Mouse (Mus musculus) fibroblast of lung, adult 2 months (primary cell): ENCODE measurements around the gene Apobec4.

Experiments
- DNase-seq: peaks from one replicate; pipeline ENCODE4 v3.0.0-alpha.2; 2011; ENCODE audit warnings: low read depth

The Apobec4 gene

DNA sequence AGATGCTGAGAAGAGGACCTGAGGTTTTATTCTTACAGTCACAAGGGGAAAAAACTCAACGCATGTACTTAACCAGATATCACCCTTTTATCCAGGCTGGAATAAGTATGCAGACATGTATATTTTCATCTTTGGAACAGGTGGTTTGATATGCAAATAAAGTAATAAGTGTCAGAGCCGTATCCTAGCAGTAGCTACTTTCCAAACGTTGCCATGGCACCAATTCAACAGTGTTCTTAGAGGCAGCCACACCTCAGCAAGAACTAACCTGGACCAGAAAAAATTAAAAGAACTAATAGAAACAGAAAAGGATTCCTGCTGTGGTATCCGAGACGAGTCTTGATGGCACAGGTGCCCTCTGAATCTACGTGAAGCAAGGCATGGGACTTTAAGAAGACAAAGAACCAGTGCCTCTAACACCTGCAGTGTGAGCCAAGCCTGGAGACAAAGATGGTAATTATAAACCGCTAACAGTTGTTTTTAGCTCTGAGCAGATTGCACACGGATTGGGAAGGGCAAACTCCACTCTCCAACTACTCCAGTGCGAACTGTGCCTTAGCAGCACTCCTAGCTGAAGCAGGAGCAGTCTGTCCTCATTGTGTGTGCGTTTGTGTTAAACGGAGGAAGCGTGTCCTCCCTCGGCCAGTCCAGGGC, at the start of gene Apobec4:
TSS of gene Apobec4 (plus strand) at position 240 of the 654 bp plus-strand sequence.
- no peak for DNase-seq

- DNase-seq: no peak
Measured at GRCm38 (mm10) chr1:152701066-152701465, 49.3 kb upstream of the Apobec4 start.

DNA sequence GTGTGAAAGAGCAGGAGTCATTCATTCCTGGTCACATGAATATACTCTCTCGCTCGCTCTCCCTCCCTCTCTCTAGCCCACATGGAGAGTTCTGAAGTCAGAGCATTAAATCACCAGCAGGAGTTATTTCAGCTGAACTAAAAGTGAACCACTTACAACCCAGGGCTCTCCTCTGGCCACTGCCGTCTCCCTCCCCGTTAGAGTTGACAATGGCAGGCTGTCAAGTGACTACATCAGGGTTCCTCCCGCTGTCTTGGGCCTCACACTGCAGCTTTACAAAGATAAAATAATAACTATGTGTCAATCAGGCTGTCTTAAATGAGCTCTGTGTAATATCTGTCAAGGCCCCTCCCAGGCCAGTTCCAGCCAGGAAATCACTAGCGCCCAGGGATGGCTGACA, 47.4 kb upstream of the Apobec4 start:
- DNase-seq: no peak

DNA sequence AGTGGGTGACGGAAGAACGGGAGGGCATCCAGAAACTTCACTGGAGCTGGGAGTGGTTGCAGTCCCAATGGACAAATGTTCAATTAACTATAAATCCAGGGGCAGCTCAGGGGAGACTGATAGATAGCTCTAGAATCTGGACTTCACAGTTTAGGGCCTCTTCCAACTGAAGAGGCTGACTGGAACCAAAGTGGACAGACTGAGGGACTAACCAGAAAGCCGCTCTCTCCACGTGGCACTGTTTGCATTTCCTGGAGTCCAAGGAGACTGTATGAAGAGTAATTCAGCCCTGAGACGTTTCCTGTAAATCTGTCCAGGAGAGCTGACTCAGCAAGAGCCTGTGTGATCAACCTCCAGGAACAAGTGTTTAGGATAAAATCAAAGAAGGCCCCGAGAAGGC, 46.4 kb upstream of the Apobec4 start:
- DNase-seq: no peak

DNA sequence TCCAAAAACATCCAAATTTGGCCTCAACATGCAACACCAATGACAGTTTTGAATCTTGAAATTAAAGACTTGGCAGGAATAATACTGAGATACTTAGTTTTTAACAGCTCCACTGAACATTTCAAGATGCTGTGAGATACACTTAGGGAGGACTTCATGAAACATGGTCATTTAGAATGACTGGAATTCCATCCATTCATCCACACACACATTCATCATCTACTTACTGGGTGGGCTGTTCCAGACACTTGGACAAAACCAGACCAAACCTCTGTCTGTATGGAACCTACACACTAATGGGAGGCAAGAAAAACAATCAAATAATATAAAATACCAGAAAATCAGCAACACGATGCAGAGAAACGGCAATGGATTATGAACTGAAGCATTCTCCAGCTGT, 42.8 kb upstream of the Apobec4 start:
- DNase-seq: no peak

DNA sequence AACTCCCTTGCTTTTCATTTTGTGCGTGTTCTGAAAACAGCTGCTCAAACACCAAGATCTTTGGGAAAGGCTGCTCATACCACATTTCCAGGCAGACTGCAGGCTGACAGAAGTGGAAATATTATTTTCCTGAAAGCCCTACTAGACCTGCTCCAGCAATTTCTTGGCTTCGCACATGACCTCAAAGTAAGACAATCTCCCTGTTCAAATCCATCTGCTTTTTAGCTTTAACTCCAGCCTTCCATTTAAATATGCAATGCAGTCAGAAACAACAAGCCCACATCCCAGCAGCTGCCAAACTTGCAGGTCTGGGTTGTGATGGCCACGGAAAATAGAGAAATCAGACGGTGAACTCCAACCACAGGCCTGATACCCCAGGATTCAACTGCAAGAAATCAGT, 39.3 kb upstream of the Apobec4 start:
- no peak for DNase-seq

- DNase-seq: no peak
Measured at GRCm38 (mm10) chr1:152713924-152714323, 36.4 kb upstream of the Apobec4 start.

DNA sequence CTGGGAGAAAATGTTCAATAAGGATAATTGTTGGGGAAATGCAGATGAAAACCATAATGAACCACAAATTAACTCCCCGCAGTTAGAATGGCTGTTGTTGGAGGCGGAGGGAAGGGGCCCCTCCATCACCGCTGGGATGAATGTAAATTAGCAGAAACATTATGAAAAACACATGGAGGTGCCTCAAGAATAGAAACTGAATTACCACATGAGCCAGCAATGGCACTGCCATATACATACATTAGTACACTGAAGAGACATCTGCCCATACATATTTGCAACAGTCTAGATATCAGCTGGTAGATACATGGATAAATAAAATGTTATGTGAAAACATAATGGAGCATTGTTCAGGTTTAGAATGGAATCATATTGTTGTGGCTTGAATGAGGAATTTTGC, 35.9 kb upstream of the Apobec4 start:
- DNase-seq: no peak

GRCm38 (mm10) chr1:152717329-152717728, 33.0 kb upstream of the Apobec4 start:
- no peak for DNase-seq

DNA sequence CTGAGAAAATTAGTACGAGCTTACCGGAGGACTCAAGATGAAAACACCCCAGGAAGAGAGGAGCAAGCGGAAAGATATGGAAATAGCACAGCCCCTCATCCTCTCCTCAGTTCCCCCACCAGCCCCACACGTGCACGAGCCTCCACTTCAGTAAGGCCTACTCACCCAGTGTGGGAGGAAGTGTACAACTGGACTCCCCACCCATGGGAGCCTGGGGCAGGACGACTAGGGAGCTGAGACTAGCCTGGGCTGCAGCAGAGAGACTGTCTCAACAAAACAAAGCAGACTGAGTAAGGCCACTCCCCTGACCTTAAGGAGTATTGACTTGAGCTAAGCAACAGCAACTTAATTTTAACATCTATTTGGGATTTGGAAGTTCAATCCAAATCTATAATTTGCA, 32.2 kb upstream of the Apobec4 start:
- no peak for DNase-seq

DNA sequence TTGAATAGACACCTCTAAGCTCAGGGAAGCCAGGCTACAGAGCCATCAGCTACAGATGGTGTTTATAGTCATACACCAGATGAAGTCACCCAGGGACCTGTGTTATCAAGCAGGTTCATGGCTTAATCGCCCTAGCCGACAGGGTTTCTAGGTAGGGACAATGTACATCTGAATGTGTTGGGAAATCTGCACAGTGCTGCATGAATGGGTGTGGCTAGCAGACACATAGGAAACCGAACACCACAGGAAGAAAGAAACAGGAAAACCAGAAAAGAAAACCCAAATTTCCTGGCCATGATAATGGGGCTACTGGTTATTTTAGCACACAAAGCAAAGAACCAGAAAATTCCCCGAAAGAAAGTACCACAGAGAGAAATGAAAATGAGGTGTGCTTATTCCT, 29.4 kb upstream of the Apobec4 start:
- DNase-seq: no peak

DNA sequence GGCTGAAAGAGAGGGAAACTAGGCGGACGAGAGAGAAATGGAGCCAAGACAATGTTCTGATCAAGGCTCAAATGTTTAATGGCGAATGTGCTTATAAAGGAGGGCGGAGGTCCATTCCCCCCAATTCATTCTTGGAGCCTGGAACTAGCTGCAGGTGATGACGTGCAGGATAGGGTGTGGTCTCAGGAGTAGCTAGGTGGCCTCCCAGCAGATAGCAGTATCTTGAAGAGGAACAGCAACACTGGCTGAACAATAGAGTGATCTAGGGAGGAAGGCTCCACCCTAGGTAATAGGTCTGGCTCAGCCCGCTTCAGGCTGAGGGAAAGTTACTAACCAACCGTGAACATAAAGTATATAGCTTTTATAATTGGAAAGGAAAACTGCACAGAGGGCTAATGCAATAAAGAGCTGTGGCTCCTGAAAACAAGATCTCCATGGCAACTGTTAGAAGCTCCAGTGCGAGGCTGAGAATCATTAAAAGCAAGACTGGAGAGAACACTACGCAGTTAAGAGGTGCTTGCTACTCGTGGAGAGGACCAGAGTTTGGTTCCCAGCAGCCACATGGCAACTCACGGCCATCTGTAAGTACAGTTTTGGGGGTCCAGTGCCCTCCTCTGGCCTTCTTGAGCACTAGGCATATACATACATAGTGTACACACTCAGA, 28.7 kb upstream of the Apobec4 start:
- DNase-seq: no peak

DNA sequence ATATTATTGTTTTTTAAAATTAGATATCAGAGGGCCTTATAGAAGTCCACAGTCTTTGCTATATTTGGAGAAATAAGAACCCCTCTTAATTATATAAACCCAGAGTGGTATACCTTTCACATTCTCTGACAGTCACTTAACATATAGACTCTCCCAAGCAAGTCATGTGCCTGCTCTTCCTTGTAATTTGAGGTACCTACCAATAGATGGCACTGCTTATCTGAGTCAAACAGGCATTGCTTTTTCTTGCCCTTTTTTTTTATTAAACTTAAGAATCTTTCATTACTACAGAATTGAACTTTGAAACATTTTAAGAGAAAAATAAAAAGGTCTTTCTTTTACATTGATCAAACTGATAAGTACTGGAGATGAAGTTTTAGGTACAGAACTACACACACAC, 26.1 kb upstream of the Apobec4 start:
- no peak for DNase-seq

DNA sequence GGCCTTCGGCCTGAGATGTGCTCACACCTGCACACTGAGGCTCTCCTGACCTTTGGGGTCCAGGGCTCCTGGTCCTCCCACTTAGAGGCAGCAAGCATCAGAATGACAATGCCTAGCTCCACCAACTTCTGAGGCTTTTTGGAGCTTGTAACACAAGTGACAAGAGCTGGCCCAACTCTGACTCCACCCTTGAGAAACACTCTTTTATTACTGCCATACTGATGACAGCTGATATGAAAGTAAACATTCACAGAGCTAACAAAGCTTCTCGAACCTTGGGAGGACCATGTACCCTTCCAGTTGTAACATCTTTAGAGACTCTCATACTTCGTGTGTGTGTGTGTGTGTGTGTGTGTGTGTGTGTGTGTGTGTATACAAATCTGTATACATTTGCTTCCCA, 24.3 kb upstream of the Apobec4 start:
- no peak for DNase-seq

- DNase-seq: no peak
Measured at GRCm38 (mm10) chr1:152727604-152728236, 22.6 kb upstream of the Apobec4 start.

GRCm38 (mm10) chr1:152738793-152739192, 11.6 kb upstream of the Apobec4 start:
- DNase-seq: peak; percentile 27

GRCm38 (mm10) chr1:152739374-152739773, 11.0 kb upstream of the Apobec4 start:
- no peak for DNase-seq

GRCm38 (mm10) chr1:152743095-152743826, 7.1 kb upstream of the Apobec4 start:
- no peak for DNase-seq

- peak; percentile 52 for DNase-seq
Measured at GRCm38 (mm10) chr1:152746426-152746825, 3.9 kb upstream of the Apobec4 start.

DNA sequence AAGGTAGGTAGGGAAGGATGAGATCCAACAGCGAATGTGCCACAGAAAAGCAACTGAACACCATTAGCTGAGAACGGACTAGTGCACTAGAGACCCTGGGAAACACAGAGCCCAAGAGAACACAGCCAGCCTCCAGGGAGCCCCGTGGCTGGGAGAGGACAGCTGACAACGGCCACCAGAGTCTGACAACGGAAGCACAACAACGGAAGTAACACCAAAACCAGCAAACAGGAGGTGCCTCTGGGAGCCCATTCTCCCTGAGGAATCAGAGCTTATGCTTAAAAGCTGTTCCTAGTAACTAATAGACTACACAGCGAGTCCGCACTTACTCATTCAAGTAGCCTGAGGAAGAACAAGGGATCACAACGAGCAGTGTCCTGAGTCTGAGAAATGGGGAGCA, 1.1 kb upstream of the Apobec4 start:
- DNase-seq: no peak

GRCm38 (mm10) chr1:152761791-152762190, 11.4 kb downstream of the Apobec4 start:
- DNase-seq: no peak

GRCm38 (mm10) chr1:152766032-152766772, 15.9 kb downstream of the Apobec4 start, which contains the start of the genes Rgl1 and Arpc5:
Gene Rgl1 (minus strand): TSS chr1:152766351.
Gene Arpc5 (plus strand): TSS chr1:152766542.
- peak; percentile 92 for DNase-seq
